Mouse (Mus musculus): ENCODE measurements around the gene Nup210l.

DNA sequence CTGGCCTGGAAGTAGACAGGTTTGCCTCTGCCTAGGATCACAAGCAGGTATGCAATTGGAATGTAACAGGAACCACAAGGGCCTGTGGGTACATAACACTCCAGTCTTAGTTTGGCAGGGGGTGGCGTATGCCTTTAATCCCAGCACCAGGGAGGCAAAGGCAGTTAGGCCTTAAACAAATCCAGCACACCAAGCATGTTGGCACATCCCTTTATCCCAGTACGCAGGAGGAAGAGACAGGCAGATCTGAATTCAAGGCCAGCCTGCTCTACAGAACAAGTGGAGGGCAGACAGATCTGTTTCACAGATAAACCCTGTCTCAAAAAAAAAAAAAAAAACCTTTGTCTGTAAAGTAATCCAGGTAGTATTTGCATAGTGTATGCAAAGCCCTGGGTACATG, 104.7 kb downstream of the Nup210l start:
- no peak for TF ChIP-seq CTCF (IDR thresholded peaks at IDR 0.05)
- no peak for TF ChIP-seq EP300 (IDR thresholded peaks at IDR 0.05)
